Mouse (Mus musculus) forebrain, embryonic 16.5 days (tissue): ENCODE measurements around the gene Lin7b. TPM values are rescaled to one million over a fixed set of nuclear protein-coding genes. Genes with fewer than 3 reads are reported as not detected.
A peak's percentile ranks its signal among the peaks of the same experiment; 100 is the strongest.

ENCODE experiments used
- ATAC-seq: fragments of 200-750 bp; cut with Nextera tagmentation; 2 replicates; pipeline ENCODE4 v1.8.0; 2017; ENCODE audit warnings: mild to moderate bottlenecking, moderate library complexity
- H3K27ac ChIP-seq: fragments of 300-500 bp; sonication (generic); 2 replicates; pipeline ENCODE4 v1.5.1; 2014; ENCODE audit warnings: low read length, control low read depth
- H3K27me3 ChIP-seq: fragments of 300-500 bp; sonication (generic); replicated peaks from 2 replicates; pipeline ENCODE4 v1.6.1; 2014; ENCODE audit warnings: low read length; ENCODE audit not compliant: control insufficient read depth, insufficient read depth
- H3K36me3 ChIP-seq: fragments of 300-500 bp; sonication (generic); 2 replicates; pipeline ENCODE4 v1.6.1; 2014; ENCODE audit not compliant: control insufficient read depth, insufficient read depth
- H3K4me1 ChIP-seq: fragments of 300-500 bp; sonication (generic); replicated peaks from 2 replicates; pipeline ENCODE4 v1.6.1; 2014; ENCODE audit warnings: low read length; ENCODE audit not compliant: control insufficient read depth, insufficient read depth
- H3K4me2 ChIP-seq: fragments of 300-500 bp; sonication (generic); 2 replicates; pipeline ENCODE4 v1.6.1; 2014; ENCODE audit warnings: mild to moderate bottlenecking, low read length, control low read depth
- H3K4me3 ChIP-seq: fragments of 300-500 bp; sonication (generic); replicated peaks from 2 replicates; pipeline ENCODE4 v1.5.1; 2014; ENCODE audit warnings: mild to moderate bottlenecking, low read length, control low read depth
- H3K9ac ChIP-seq: fragments of 300-500 bp; sonication (generic); replicated peaks from 2 replicates; pipeline ENCODE4 v1.6.1; 2014; ENCODE audit warnings: low read depth, low read length, control low read depth
- H3K9me3 ChIP-seq: fragments of 300-500 bp; sonication (generic); 2 replicates; pipeline ENCODE4 v1.6.1; 2016; ENCODE audit warnings: low read length; ENCODE audit not compliant: control insufficient read depth
- WGBS: fragments of 180-500 bp; shearing (Covaris S2); extraction: QIAGEN DNeasy Blood & Tissue Kit; methylation state at CpG from one replicate; pipeline ENCODE4 v1.1.7; 2014; 5-methylcytosine and 5-hydroxymethylcytosine counted together
- polyA plus RNA-seq: library from polyadenylated mRNA; unstranded; fragments of >200 nt; fragmentation: Nextera tagmentation; extraction: Ambion mirVana; gene quantifications from 2 replicates; pipeline ENCODE4 v1.2.1, GENCODE M21; 2015

The Lin7b gene
- polyA plus RNA-seq, 1 experiment from 2014 or later: 18.5 TPM

- Histone ChIP-seq H3K27me3 (peaks cover 5% of the 10 kb centered on the region), H3K9me3 (no peaks in the 10 kb centered on the region), H3K4me1 (peaks cover 36% of the 10 kb centered on the region), H3K9ac (peak overlapping the region; percentile 69; the same call in 1 of the 2 replicates), H3K4me3 (peak overlapping the region; percentile 85), H3K36me3 (peaks cover 9% of the 10 kb centered on the region; the same call in 1 of the 2 replicates), H3K4me2 (peak overlapping the region; percentile 60), H3K27ac (no peak overlapping the region)
- ATAC-seq: no peak
- WGBS: 73% methylated on average over 15 of the region's 15 CpGs
Measured at GRCm38 (mm10) chr7:45368178-45368577, 2.2 kb downstream of the Lin7b start.

- ATAC-seq: peak; percentile 86
- Histone ChIP-seq H3K9me3 (no peaks in the 10 kb centered on the region), H3K27ac (peak overlapping the region; percentile 89), H3K27me3 (peaks cover 9% of the 10 kb centered on the region), H3K4me3 (peak overlapping the region; percentile 85), H3K36me3 (0 out of 2 replicates have a peak, but pooled peaks cover 2% of the 10 kb centered on the region), H3K9ac (peak overlapping the region; percentile 94), H3K4me2 (peak overlapping the region; percentile 60), H3K4me1 (peaks cover 40% of the 10 kb centered on the region)
- WGBS: under 1% methylated on average over 70 of the region's 70 CpGs
Measured at GRCm38 (mm10) chr7:45367020-45367880, 3.1 kb downstream of the Lin7b start.

GRCm38 (mm10) chr7:45366652-45367019 lies 3.7 kb downstream of the Lin7b start, which contains the start of gene Ppfia3:
TSS of gene Ppfia3 (minus strand) at chr7:45367019.
- no peaks in the 10 kb centered on the region for H3K9me3 ChIP-seq
- ATAC-seq: peak; percentile 39
- H3K4me3 ChIP-seq: peak within 1 kb of the TSS; percentile 85
- 0% methylated on average over 21 of the region's 26 CpGs for WGBS
- peak within 1 kb of the TSS; percentile 94 for H3K9ac ChIP-seq
- H3K27me3 ChIP-seq: peaks cover 9% of the 10 kb centered on the region
- peak within 1 kb of the TSS; percentile 60 for H3K4me2 ChIP-seq
- H3K4me1 ChIP-seq: peaks cover 46% of the 10 kb centered on the region
- no peaks in the 10 kb centered on the region for H3K36me3 ChIP-seq
- H3K27ac ChIP-seq: peak within 1 kb of the TSS; percentile 89

- H3K4me2 ChIP-seq: peak overlapping the region; percentile 59
- peak overlapping the region; percentile 85 for H3K4me3 ChIP-seq
- H3K27me3 ChIP-seq: peaks cover 9% of the 10 kb centered on the region
- no peaks in the 10 kb centered on the region for H3K36me3 ChIP-seq
- no peaks in the 10 kb centered on the region for H3K9me3 ChIP-seq
- WGBS: 3% methylated on average over 35 of the region's 35 CpGs
- H3K9ac ChIP-seq: peak overlapping the region; percentile 94
- H3K4me1 ChIP-seq: peaks cover 49% of the 10 kb centered on the region
- ATAC-seq: no peak
- peak overlapping the region; percentile 42 for H3K27ac ChIP-seq
Measured at GRCm38 (mm10) chr7:45365742-45366651, 4.4 kb downstream of the Lin7b start.

- no peak for ATAC-seq
Measured at GRCm38 (mm10) chr7:45363983-45364382, 6.4 kb downstream of the Lin7b start.

GRCm38 (mm10) chr7:45362801-45363200 lies 7.6 kb downstream of the Lin7b start:
- Histone ChIP-seq H3K36me3 (no peaks in the 10 kb centered on the region), H3K4me2 (no peak overlapping the region; the same call in 1 of the 2 replicates), H3K27me3 (0 out of 2 replicates have a peak, but pooled peaks cover 3% of the 10 kb centered on the region), H3K9ac (no peak overlapping the region), H3K9me3 (no peaks in the 10 kb centered on the region), H3K27ac (no peak overlapping the region), H3K4me3 (no peak overlapping the region), H3K4me1 (peaks cover 29% of the 10 kb centered on the region)
- WGBS: 9% methylated on average over 13 of the region's 13 CpGs
- no peak for ATAC-seq

More at GRCm38 (mm10) chr7:45363983-45364382, 6.4 kb downstream of the Lin7b start:
- Histone ChIP-seq H3K9ac (no peak overlapping the region), H3K9me3 (no peaks in the 10 kb centered on the region), H3K27me3 (peaks cover 4% of the 10 kb centered on the region; the same call in 1 of the 2 replicates), H3K36me3 (no peaks in the 10 kb centered on the region), H3K4me2 (no peak overlapping the region), H3K4me1 (peaks cover 34% of the 10 kb centered on the region), H3K27ac (no peak overlapping the region), H3K4me3 (no peak overlapping the region)
- WGBS: 89% methylated on average over 2 of the region's 2 CpGs

- WGBS: 1% methylated on average over 43 of the region's 43 CpGs
- peak; percentile 87 for ATAC-seq
- Histone ChIP-seq H3K4me1 (peaks cover 26% of the 10 kb centered on the region), H3K27ac (peak overlapping the region; percentile 43), H3K9ac (peak overlapping the region; percentile 71), H3K4me3 (peak overlapping the region; percentile 55), H3K36me3 (0 out of 2 replicates have a peak, but pooled peaks cover 8% of the 10 kb centered on the region), H3K27me3 (0 out of 2 replicates have a peak, but pooled peaks cover 3% of the 10 kb centered on the region), H3K4me2 (peak overlapping the region; percentile 82), H3K9me3 (no peaks in the 10 kb centered on the region)
Measured at GRCm38 (mm10) chr7:45361243-45361804, 9.1 kb downstream of the Lin7b start.

GRCm38 (mm10) chr7:45360404-45361125 lies 9.8 kb downstream of the Lin7b start:
- Histone ChIP-seq H3K27ac (no peak overlapping the region), H3K36me3 (peaks cover 13% of the 10 kb centered on the region; the same call in 1 of the 2 replicates), H3K4me1 (peaks cover 22% of the 10 kb centered on the region), H3K4me2 (no peak overlapping the region; the same call in 1 of the 2 replicates), H3K9ac (no peak overlapping the region), H3K4me3 (no peak overlapping the region), H3K9me3 (no peaks in the 10 kb centered on the region), H3K27me3 (0 out of 2 replicates have a peak, but pooled peaks cover 3% of the 10 kb centered on the region)
- ATAC-seq: 0 out of 2 replicates have a peak, but pooled peaks have one; percentile 3
- 57% methylated on average over 18 of the region's 18 CpGs for WGBS
